Mouse (Mus musculus): Measurements from ENCODE around the gene Zfp128.
"Not testable (repeated sequence)": the region's sequence is repeated elsewhere in the genome, so short reads cannot be mapped to it uniquely, and the experiment has no call there.

The Zfp128 gene

GRCm38 (mm10) chr7:12880911-12881660, at the start of gene Zfp128:
Zfp128 (plus strand) TSS chr7:12881177.
- peak; percentile 96 for DNase-seq (ENCODE audit: low spot score)

GRCm38 (mm10) chr7:12834162-12835120, 46.5 kb upstream of the Zfp128 start, which contains the start of gene Zfp110:
Zfp110 (plus strand) TSS chr7:12834761.
- peak; percentile 85 for DNase-seq (ENCODE audit: low spot score)

- DNase-seq (ENCODE audit: low spot score), result peak; percentile 20
These were observed 45.7 kb upstream of the Zfp128 start for GRCm38 (mm10) chr7:12835193-12835671.

GRCm38 (mm10) chr7:12835779-12836178, 45.2 kb upstream of the Zfp128 start:
- DNase-seq (ENCODE audit: low spot score), result no peak

GRCm38 (mm10) chr7:12874301-12874700, 6.7 kb upstream of the Zfp128 start:
- no peak for DNase-seq (ENCODE audit: low spot score)

GRCm38 (mm10) chr7:12880036-12880435, 941 bp upstream of the Zfp128 start:
- no peak for DNase-seq (ENCODE audit: low spot score)

- not testable (repeated sequence) for DNase-seq (ENCODE audit: low spot score)
These were observed 480 bp upstream of the Zfp128 start for GRCm38 (mm10) chr7:12880497-12880896.

- DNase-seq (ENCODE audit: low spot score), result no peak
These were observed 5.7 kb downstream of the Zfp128 start for GRCm38 (mm10) chr7:12886563-12887266.

- no peak for DNase-seq (ENCODE audit: low spot score)
These were observed 6.6 kb downstream of the Zfp128 start for GRCm38 (mm10) chr7:12887585-12887984.

- no peak for DNase-seq (ENCODE audit: low spot score)
These were observed 10.0 kb downstream of the Zfp128 start for GRCm38 (mm10) chr7:12890928-12891327.

GRCm38 (mm10) chr7:12891334-12891733, 10.4 kb downstream of the Zfp128 start:
- no peak for DNase-seq (ENCODE audit: low spot score)

- DNase-seq (ENCODE audit: low spot score), result peak; percentile 95
These were observed 16.9 kb downstream of the Zfp128 start, which contains the start of gene Zscan22 for GRCm38 (mm10) chr7:12897655-12898410. Zscan22 (plus strand) TSS chr7:12897815.

- DNase-seq (ENCODE audit: low spot score), result no peak
These were observed 20.5 kb downstream of the Zfp128 start for GRCm38 (mm10) chr7:12901517-12901916.

GRCm38 (mm10) chr7:12903623-12904022, 22.6 kb downstream of the Zfp128 start:
- no peak for DNase-seq (ENCODE audit: low spot score)

- no peak for DNase-seq (ENCODE audit: low spot score)
These were observed 24.2 kb downstream of the Zfp128 start for GRCm38 (mm10) chr7:12905146-12905545.

- peak; percentile 90 for DNase-seq (ENCODE audit: low spot score)
These were observed 28.6 kb downstream of the Zfp128 start for GRCm38 (mm10) chr7:12909498-12909962.

- DNase-seq (ENCODE audit: low spot score), result peak; percentile 59
These were observed 29.2 kb downstream of the Zfp128 start for GRCm38 (mm10) chr7:12910181-12910668.

- no peak for DNase-seq (ENCODE audit: low spot score)
These were observed 32.6 kb downstream of the Zfp128 start for GRCm38 (mm10) chr7:12913556-12913955.

- DNase-seq (ENCODE audit: low spot score), result not testable (repeated sequence)
These were observed 39.5 kb downstream of the Zfp128 start for GRCm38 (mm10) chr7:12920495-12920894.

- DNase-seq (ENCODE audit: low spot score), result no peak
These were observed 40.3 kb downstream of the Zfp128 start for GRCm38 (mm10) chr7:12921318-12921704.

Data from layer of hippocampus, adult 11-12 months (tissue).